Mouse (Mus musculus) MEL (cell line): ENCODE data around the gene Rab8a. TPM values are rescaled to one million over a fixed set of nuclear protein-coding genes. Genes with fewer than 3 reads are reported as not detected.

Experiments
- DNase-seq: peaks from one replicate; pipeline ENCODE4 v3.0.0; 2011; ENCODE audit warnings: low read depth, low spot score
- H3K27ac ChIP-seq: 2 replicates; pipeline ENCODE4 v1.5.1; 2012; ENCODE audit warnings: low read depth, mild to moderate bottlenecking, control low read depth, low read length, moderate library complexity; ENCODE audit not compliant: control insufficient read depth
- H3K27me3 ChIP-seq, 2 experiments: fragments of 150-350 bp in 1 of 2; sonication (generic) in 1 of 2; 2 replicates each; pipeline ENCODE4 v1.6.1; 2012; ENCODE audit warnings: low read length in 2 of 2, mild to moderate bottlenecking in 2 of 2, improper control_type of control experiment in 1 of 2, moderate library complexity in 1 of 2; ENCODE audit not compliant: insufficient read depth in 2 of 2, control insufficient read depth in 1 of 2
- H3K36me3 ChIP-seq, 2 experiments: 2 replicates each; pipeline ENCODE4 v1.6.1; 2012 to 2014; ENCODE audit warnings: low read length in 2 of 2, improper control_type of control experiment in 1 of 2, inconsistent platforms in 1 of 2, mild to moderate bottlenecking in 1 of 2; ENCODE audit not compliant: insufficient read depth in 2 of 2, control insufficient read depth in 1 of 2
- H3K4me1 ChIP-seq, 2 experiments: fragments of 150-350 bp in 1 of 2; sonication (generic) in 1 of 2; 2 replicates each; pipeline ENCODE4 v1.6.1; 2012; ENCODE audit warnings: low read length in 2 of 2, improper control_type of control experiment in 1 of 2, mild to moderate bottlenecking in 1 of 2; ENCODE audit not compliant: insufficient read depth in 2 of 2, control insufficient read depth in 1 of 2
- H3K4me3 ChIP-seq, 2 experiments: fragments of 150-350 bp in 1 of 2; sonication (generic) in 1 of 2; 2 replicates each; pipeline ENCODE4 v1.5.1; 2012; ENCODE audit warnings: low read depth in 2 of 2, low read length in 2 of 2, mild to moderate bottlenecking in 2 of 2, moderate library complexity in 2 of 2, control low read depth in 1 of 2, improper control_type of control experiment in 1 of 2; ENCODE audit not compliant: control insufficient read depth in 1 of 2, insufficient read depth in 1 of 2
- H3K79me2 ChIP-seq: 2 replicates; pipeline ENCODE4 v1.6.1; 2012; ENCODE audit warnings: mild to moderate bottlenecking, low read length, moderate library complexity; ENCODE audit not compliant: control insufficient read depth, poor library complexity, insufficient read depth
- H3K9ac ChIP-seq: 2 replicates; pipeline ENCODE4 v1.6.1; 2012; ENCODE audit warnings: low read depth, mild to moderate bottlenecking, control low read depth, low read length, moderate library complexity; ENCODE audit not compliant: control insufficient read depth, poor library complexity, severe bottlenecking
- H3K9me3 ChIP-seq: fragments of 150-350 bp; sonication (generic); replicated peaks from 2 replicates; pipeline ENCODE4 v1.6.1; 2012; ENCODE audit warnings: mild to moderate bottlenecking, low read length, improper control_type of control experiment, moderate library complexity; ENCODE audit not compliant: insufficient read depth
- CHD1 ChIP-seq: IDR thresholded peaks from 2 replicates; pipeline ENCODE4 v1.6.1; 2012; ENCODE audit warnings: low read depth, mild to moderate bottlenecking, inconsistent platforms, low read length, improper control_type of control experiment
- CTCF ChIP-seq, 3 experiments: IDR thresholded peaks in 2 of 3; conservative IDR thresholded peaks in 1 of 3; 2 replicates each; pipeline ENCODE4 v1.5.1; 2011 to 2012; ENCODE audit warnings: low read length in 3 of 3, low read depth in 2 of 3, mild to moderate bottlenecking in 2 of 3, improper control_type of control experiment in 1 of 3, inconsistent platforms in 1 of 3, mixed read lengths in 1 of 3, moderate library complexity in 1 of 3; ENCODE audit not compliant: control insufficient read depth in 1 of 3, insufficient read depth in 1 of 3, poor library complexity in 1 of 3, severe bottlenecking in 1 of 3
- EP300 ChIP-seq, 2 experiments: IDR thresholded peaks; 2 replicates each; pipeline ENCODE4 v1.6.1; 2011; ENCODE audit warnings: improper control_type of control experiment in 2 of 2, low read length in 2 of 2, low read depth in 1 of 2, mild to moderate bottlenecking in 1 of 2
- ETS1 ChIP-seq: IDR thresholded peaks from 2 replicates; pipeline ENCODE4 v1.6.1; 2012; ENCODE audit warnings: low read depth, mild to moderate bottlenecking, inconsistent platforms, low read length, improper control_type of control experiment, moderate library complexity
- GABPA ChIP-seq: IDR thresholded peaks from 2 replicates; pipeline ENCODE4 v1.6.1; 2012; ENCODE audit warnings: low read depth, mild to moderate bottlenecking, inconsistent platforms, low read length, improper control_type of control experiment, moderate library complexity
- MAFK ChIP-seq: IDR thresholded peaks from 2 replicates; pipeline ENCODE4 v1.6.1; 2011; ENCODE audit warnings: low read depth, mild to moderate bottlenecking, low read length, improper control_type of control experiment, borderline replicate concordance
- MAZ ChIP-seq: IDR thresholded peaks from 2 replicates; pipeline ENCODE4 v1.6.1; 2012; ENCODE audit warnings: low read depth, mild to moderate bottlenecking, inconsistent platforms, low read length, improper control_type of control experiment
- MEF2A ChIP-seq: IDR thresholded peaks from 2 replicates; pipeline ENCODE4 v1.6.1; 2014; ENCODE audit warnings: low read depth, mild to moderate bottlenecking, inconsistent platforms, low read length, improper control_type of control experiment; ENCODE audit not compliant: poor library complexity, insufficient replicate concordance, severe bottlenecking; ENCODE audit errors: extremely low read depth
- NELFE ChIP-seq: IDR thresholded peaks from 2 replicates; pipeline ENCODE4 v1.6.1; 2011; ENCODE audit warnings: low read depth, low read length, improper control_type of control experiment
- POLR2A ChIP-seq, 2 experiments: IDR thresholded peaks; 2 replicates each; pipeline ENCODE4 v1.6.1; 2011 to 2012; ENCODE audit warnings: low read length in 2 of 2, mild to moderate bottlenecking in 2 of 2, control low read depth in 1 of 2, improper control_type of control experiment in 1 of 2, low read depth in 1 of 2, moderate library complexity in 1 of 2; ENCODE audit not compliant: control insufficient read depth in 1 of 2, insufficient read depth in 1 of 2, poor library complexity in 1 of 2
- POLR2AphosphoS5 ChIP-seq: IDR thresholded peaks from 2 replicates; pipeline ENCODE4 v1.6.1; 2012; ENCODE audit warnings: low read depth, borderline replicate concordance, mild to moderate bottlenecking, inconsistent platforms, low read length, moderate library complexity, mixed read lengths
- RAD21 ChIP-seq: IDR thresholded peaks from 2 replicates; pipeline ENCODE4 v1.6.1; 2011; ENCODE audit warnings: mild to moderate bottlenecking, low read depth, low read length, improper control_type of control experiment
- RCOR1 ChIP-seq: IDR thresholded peaks from 2 replicates; pipeline ENCODE4 v1.6.1; 2012; ENCODE audit warnings: low read depth, mild to moderate bottlenecking, inconsistent platforms, low read length, improper control_type of control experiment
- SIN3A ChIP-seq: IDR thresholded peaks from 2 replicates; pipeline ENCODE4 v1.6.1; 2012; ENCODE audit warnings: low read length, improper control_type of control experiment, inconsistent platforms
- TBP ChIP-seq: IDR thresholded peaks from 2 replicates; pipeline ENCODE4 v1.8.0; 2011; ENCODE audit warnings: low read depth, low read length, improper control_type of control experiment
- USF2 ChIP-seq, 2 experiments: IDR thresholded peaks; 2 replicates each; pipeline ENCODE4 v1.6.1; 2011 to 2012; ENCODE audit warnings: improper control_type of control experiment in 2 of 2, low read length in 2 of 2, borderline replicate concordance in 1 of 2, inconsistent platforms in 1 of 2, low read depth in 1 of 2, mild to moderate bottlenecking in 1 of 2; ENCODE audit not compliant: insufficient read depth in 1 of 2
- polyA plus RNA-seq, 2 experiments: library from polyadenylated mRNA; stranded (reverse) in 1 of 2; unstranded in 1 of 2; fragments of >175 nt in 1 of 2; fragments of >200 nt in 1 of 2; gene quantifications; 2 replicates each; pipeline versions ENCODE4 v1.2.1 to v1.2.4; 2012; ENCODE audit warnings: low replicate concordance in 2 of 2, low read depth in 1 of 2; ENCODE audit not compliant: insufficient read length in 2 of 2, insufficient read depth in 1 of 2, missing spikeins in 1 of 2
- total RNA-seq: library from RNA; depleted of rRNA; stranded (reverse); fragments of 300-350 nt; gene quantifications from 2 replicates; pipeline ENCODE4 v1.2.3, GENCODE M21; 2012

Rab8a gene
- total and polyA plus RNA-seq, 3 experiments: 97.4 to 139 TPM; not detected in 1

DNA sequence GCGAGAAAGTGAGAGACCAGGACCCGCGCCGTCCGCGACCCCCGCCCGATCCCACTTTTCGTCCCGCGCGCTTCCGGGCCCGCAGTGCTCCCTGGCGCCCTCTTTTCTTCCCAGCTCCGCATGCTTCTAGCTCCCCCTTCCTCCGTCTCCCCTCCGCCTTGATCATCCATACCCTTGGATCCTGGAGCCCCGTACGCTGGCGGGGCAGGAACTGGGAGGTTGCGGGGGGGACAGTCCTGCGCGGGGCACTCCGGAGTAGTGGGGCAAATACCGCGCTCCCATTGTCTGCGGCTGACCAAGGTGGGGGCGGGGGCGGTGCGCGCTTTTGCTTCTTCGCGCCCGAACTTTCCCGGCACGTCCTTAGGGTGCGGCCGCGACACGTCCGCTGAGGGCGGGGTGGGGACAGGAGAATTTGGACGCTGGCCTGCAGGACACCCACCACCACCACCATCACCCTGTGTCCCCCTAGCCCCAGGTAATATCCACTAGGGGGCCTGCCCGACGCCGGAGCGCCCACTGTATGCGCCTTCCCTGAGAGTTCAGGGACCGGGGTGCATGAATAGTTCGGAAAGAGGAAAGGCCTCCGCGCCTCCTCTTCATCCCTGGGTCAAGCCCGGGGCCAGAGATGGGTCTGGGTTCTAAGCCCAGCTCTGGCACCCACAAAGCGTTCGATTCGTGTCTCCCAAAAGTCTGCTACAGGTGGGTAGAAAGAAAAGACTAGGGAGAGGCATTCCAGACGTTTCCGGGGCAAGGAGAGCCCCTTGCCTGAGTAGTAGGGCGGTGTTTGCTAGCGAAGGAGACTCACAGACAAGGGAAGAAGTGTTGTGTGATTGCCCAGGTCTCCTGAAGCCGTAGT, 25.3 kb upstream of the Rab8a start:
- Histone ChIP-seq H3K4me1 (no peaks in the 10 kb centered on the region), H3K4me3 (no peak overlapping the region), H3K9me3 (no peaks in the 10 kb centered on the region), H3K27me3 (no peaks in the 10 kb centered on the region; a peak in 1 of 4 replicates), H3K36me3 (no peaks in the 10 kb centered on the region), H3K9ac (no peak overlapping the region), H3K79me2 (no peaks in the 10 kb centered on the region), H3K27ac (no peak overlapping the region)
- TF ChIP-seq TBP (no peak), MEF2A (no peak), POLR2A (IDR thresholded peaks at IDR 0.05; ENCODE audit: control insufficient read depth in 1 of 2, insufficient read depth in 1 of 2, low read depth in 1 of 2, low read length in 2 of 2, poor library complexity in 1 of 2) (no peak; a peak in 1 of 4 replicates), GABPA (no peak)
- DNase-seq: no peak

DNA sequence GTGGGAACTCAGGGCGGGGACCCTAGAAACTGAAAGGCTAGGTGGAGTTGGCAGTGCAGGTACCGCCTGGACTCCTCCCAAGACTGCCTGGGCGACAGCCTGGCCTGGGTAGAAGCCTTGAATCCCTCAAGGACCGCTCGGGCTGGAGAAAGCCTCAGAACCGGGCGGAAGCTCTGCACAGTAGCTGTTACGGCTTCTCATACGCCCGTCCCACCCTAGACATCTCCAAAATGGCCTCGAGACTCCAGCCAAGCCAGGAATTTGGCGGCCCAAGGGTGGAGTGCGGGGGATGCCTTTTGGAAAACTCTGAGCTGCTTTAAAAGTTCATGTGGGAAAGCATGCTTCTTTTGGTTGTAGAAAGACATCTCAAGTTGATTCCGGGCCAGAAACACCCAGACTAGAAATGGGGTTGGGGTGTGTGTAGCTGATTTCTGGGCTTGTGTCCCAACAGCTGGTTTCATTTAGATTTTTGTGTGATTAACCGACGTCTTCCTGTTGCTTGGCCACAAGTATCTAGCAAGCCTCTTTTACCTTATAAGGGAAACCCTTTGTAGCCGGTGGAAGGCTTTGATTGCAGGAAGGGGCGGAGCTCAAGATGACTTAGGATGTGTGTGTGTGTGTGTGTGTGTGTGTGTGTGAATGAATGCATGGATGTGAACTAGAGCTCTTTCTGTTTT, 24.6 kb upstream of the Rab8a start:
- peak; percentile 37 for DNase-seq
- Histone ChIP-seq H3K9ac (no peak overlapping the region), H3K4me1 (no peaks in the 10 kb centered on the region), H3K9me3 (no peaks in the 10 kb centered on the region), H3K36me3 (no peaks in the 10 kb centered on the region), H3K4me3 (no peak overlapping the region), H3K27ac (no peak overlapping the region), H3K27me3 (no peaks in the 10 kb centered on the region; a peak in 1 of 4 replicates), H3K79me2 (no peaks in the 10 kb centered on the region)
- TF ChIP-seq USF2 (IDR thresholded peaks at IDR 0.05; ENCODE audit: borderline replicate concordance in 1 of 2, insufficient read depth in 1 of 2, low read depth in 1 of 2, low read length in 2 of 2): no peak
- peak; percentile 61 for TF ChIP-seq ETS1
- TF ChIP-seq EP300 (IDR thresholded peaks at IDR 0.05; ENCODE audit: low read depth in 1 of 2, low read length in 2 of 2): peak in 1 of 2 experiments; percentile 36; a peak in 1 of 4 replicates
- TF ChIP-seq SIN3A: 0 out of 2 replicates have a peak, but pooled peaks have one; percentile 19
- TF ChIP-seq RCOR1: peak; percentile 89
- TF ChIP-seq POLR2AphosphoS5: no peak

DNA sequence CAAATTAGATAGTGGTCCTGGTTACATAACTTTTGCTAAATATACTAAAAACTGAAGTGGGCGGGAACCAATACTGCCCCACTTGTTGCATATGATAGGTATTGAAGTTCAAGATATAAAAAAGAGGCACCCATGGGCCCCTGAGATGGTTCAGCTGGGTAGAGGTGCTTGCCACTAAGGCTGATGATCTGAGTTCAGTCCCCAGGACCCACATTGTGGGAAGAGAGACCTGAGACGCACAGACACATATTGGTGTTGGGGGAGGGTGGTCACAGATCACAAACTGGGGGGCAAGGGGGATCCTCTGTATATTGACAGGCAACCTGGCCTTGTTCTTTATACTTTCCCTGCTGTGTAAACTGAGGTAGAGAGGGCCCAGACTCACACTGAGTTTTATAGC, 23.6 kb upstream of the Rab8a start:
- Histone ChIP-seq H3K9ac (no peak overlapping the region), H3K9me3 (no peaks in the 10 kb centered on the region), H3K36me3 (no peaks in the 10 kb centered on the region), H3K27me3 (peaks cover 0 to 1% of the 10 kb centered on the region in 2 experiments; a peak in 1 of 4 replicates), H3K79me2 (no peaks in the 10 kb centered on the region), H3K4me3 (no peak overlapping the region), H3K4me1 (no peaks in the 10 kb centered on the region), H3K27ac (no peak overlapping the region)
- TF ChIP-seq MAFK: no peak
- no peak for TF ChIP-seq RCOR1
- no peak for TF ChIP-seq RAD21
- TF ChIP-seq POLR2A (IDR thresholded peaks at IDR 0.05; ENCODE audit: control insufficient read depth in 1 of 2, insufficient read depth in 1 of 2, low read depth in 1 of 2, low read length in 2 of 2, poor library complexity in 1 of 2): no peak
- no peak for TF ChIP-seq TBP
- no peak for TF ChIP-seq CHD1
- no peak for TF ChIP-seq NELFE
- TF ChIP-seq CTCF (IDR thresholded peaks at IDR 0.05 in 2 of 3, conservative IDR thresholded peaks at IDR 0.05 in 1 of 3; ENCODE audit: control insufficient read depth in 1 of 3, insufficient read depth in 1 of 3, low read depth in 2 of 3, low read length in 3 of 3, poor library complexity in 1 of 3, severe bottlenecking in 1 of 3): no peak
- TF ChIP-seq MAZ: no peak
- DNase-seq: no peak
